Mouse (Mus musculus): Measurements from ENCODE around the gene Cog5. TPM values are rescaled to one million over a fixed set of nuclear protein-coding genes. Genes with fewer than 3 reads are reported as not detected.

The Cog5 gene
- polyA plus RNA-seq (2015; fragmentation: Nextera tagmentation; extraction: Ambion mirVana) = 12.4 and 13.5 TPM in 2 replicates

GRCm38 (mm10) chr12:31654197-31654964 lies at the start of gene Cog5, which contains the start of gene Dus4l:
TSS of gene Cog5 (plus strand) at chr12:31654869.
TSS of gene Dus4l (minus strand) at chr12:31654826.

DNA sequence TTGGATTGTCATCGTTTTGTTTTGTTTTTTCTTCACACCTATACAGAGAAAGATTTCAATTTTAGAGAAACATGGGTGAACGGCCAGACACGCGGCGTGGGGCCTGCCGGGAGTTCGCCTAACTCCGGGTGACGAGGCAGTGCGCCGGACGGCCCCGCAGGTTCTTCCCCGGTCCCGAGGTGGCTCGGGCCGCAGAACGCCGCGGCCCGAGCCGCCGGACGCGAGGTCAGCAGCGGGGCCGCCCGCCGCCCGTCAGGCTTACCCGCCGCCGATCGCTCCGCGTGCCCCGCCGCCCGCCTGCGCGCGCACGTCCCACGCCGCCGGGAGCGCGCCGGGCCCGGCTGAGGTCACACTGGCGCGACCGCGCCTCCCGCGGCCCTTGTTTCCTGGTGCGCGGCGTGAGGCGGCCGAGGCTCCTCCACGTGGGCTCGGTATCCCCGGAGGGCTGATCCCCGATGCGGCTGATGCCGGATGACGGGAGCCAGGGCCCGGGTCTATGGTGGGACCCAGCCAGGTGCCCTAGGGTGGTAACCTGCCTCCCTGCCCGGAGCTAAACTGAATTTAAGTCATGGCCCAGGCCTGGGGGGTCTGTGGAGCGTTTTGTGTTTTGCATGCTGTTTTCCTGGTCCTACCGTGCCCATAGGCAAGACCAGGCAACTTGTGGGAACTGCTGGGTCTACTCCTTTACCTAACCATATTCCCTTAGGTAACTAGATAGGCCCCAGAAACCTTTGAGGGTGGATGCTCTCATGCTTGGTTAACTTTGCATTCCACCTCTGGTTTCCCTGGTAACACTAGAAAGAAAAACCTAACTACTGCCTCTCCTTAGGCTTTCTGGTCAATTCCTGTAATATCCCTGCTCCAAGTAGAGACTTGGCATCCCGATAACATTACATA lies 20.1 kb upstream of the Cog5 start, which contains the start of gene Bcap29:
Bcap29 (minus strand) TSS at position 316 of the 897 bp plus-strand sequence.

DNA sequence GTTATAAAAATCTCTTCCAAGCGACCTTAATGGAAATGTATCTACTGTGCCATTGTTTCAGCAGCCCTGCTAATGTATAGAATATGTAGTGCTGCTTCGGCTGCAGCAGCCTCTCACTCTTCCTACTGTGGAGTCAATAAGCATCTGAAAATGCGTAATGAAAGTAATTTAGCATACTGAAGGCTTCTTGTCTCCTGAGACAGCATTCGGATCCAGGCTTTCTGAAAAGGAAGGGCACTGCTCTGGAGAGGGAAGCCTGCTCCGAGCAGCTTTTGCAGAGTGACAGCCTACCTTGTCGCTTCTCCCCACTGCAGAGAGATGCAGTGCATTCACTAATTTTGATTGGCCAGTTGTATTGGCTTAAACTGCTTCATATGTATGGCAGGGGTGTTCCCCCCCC lies 58.9 kb downstream of the Cog5 start, which contains the start of gene Gpr22:
Gpr22 (minus strand) TSS at position 348 of the 400 bp plus-strand sequence.

GRCm38 (mm10) chr12:31949759-31950658 lies 295.3 kb downstream of the Cog5 start, which contains the start of gene Hbp1:
TSS of gene Hbp1 (minus strand) at chr12:31950535.

Other genes starting within 250 kb of the Cog5 start
- 4.7 and 5.1 TPM in 2 replicates for gene Cbll1, start 155.3 kb upstream of the Cog5 start, polyA plus RNA-seq (2015; fragmentation: Nextera tagmentation; extraction: Ambion mirVana)
- gene Slc26a4, start 94.9 kb upstream of the Cog5 start, polyA plus RNA-seq (2015; fragmentation: Nextera tagmentation; extraction: Ambion mirVana) = 1.4 and 1.8 TPM in 2 replicates
- 34.3 and 39.5 TPM in 2 replicates for gene Bcap29, start 20.2 kb upstream of the Cog5 start, polyA plus RNA-seq (2015; fragmentation: Nextera tagmentation; extraction: Ambion mirVana)
- gene Dus4l, start within 50 bp of the Cog5 start, polyA plus RNA-seq (2015; fragmentation: Nextera tagmentation; extraction: Ambion mirVana) = 4.1 and 6.0 TPM in 2 replicates
- 0.12 and 0.21 TPM in 2 replicates for gene Gpr22, start 59.1 kb downstream of the Cog5 start, polyA plus RNA-seq (2015; fragmentation: Nextera tagmentation; extraction: Ambion mirVana)

Measured in skeletal muscle tissue, postnatal 0 days (tissue).